Mouse (Mus musculus): ENCODE data around the gene Prcc.

DNA sequence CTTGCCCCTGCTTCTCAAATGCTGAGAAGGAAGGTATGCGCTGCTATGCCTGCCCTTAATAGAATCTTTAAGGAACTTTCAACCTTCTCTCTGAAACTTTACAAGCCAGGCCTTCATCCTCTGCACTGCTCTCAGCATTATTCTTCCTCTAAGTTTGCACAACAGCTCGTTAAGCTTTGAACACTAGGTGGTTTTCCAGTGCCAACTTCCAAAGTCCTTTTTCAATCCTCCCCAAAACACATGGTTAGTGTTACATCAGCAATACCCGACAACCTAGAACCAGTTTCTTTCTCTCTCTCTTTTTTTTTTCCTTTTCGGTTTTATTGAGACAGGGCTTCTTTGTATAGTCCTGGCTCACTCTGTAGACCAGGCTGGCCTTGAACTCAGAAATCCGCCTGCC, 48.6 kb upstream of the Prcc start:
- TF ChIP-seq CTCF (IDR thresholded peaks at IDR 0.05; ENCODE audit: low read depth, low read length) (no peak), POLR2A (IDR thresholded peaks at IDR 0.05; ENCODE audit: borderline replicate concordance, low read depth, low read length) (no peak)
